Mouse (Mus musculus): ENCODE data around the gene Gch1. TPM values are rescaled to one million over a fixed set of nuclear protein-coding genes. Genes with fewer than 3 reads are reported as not detected.

Gene Gch1
- total RNA-seq, 2 experiments from 2014 or later = 1.6 to 1.9 TPM

GRCm38 (mm10) chr14:47208564-47209493, 19.6 kb upstream of the Gch1 start:
- DNase-seq = no peak

GRCm38 (mm10) chr14:47206601-47207000, 17.4 kb upstream of the Gch1 start:
- DNase-seq = no peak

- no peak for DNase-seq
These were observed 16.2 kb upstream of the Gch1 start for GRCm38 (mm10) chr14:47205270-47205972.

DNA sequence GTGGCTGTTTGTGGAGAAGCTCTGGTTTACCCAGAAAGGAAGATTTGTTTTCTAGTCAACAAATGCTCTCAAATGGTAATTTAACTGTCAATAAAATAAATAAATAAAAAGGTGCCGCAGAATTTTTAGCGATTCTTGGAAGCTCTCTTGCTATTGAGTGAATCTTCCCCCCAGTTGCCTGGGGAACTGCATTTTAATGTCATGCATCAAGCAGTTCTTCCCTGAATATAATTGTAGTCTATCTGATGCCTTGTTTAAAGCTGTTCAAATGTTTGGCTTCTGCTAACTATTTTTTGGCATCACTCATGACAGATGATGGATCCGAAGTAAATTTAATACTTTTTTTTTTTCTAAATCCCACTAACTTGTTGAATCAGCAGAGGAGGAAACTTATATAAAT, 8.1 kb upstream of the Gch1 start:
- DNase-seq = no peak

DNA sequence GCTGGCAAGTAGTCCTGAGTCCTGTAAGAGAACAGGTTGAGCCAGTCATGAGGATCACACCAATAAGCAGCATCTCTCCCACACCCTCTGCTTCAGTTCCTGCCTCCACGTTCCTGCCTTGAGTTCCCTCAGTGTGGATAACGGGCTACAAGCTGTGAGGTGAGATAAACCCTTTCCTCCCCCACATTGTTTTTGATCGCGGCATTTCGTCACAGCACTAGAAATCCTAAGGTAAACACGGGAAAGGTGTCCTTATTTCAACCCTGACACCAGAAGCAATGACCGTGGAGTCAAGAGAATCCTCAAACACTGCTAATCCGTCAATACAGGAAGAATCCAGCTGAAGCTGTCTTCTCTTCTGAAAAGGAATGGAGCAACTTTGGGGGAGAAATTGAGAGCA, 7.5 kb upstream of the Gch1 start:
- DNase-seq = no peak

DNA sequence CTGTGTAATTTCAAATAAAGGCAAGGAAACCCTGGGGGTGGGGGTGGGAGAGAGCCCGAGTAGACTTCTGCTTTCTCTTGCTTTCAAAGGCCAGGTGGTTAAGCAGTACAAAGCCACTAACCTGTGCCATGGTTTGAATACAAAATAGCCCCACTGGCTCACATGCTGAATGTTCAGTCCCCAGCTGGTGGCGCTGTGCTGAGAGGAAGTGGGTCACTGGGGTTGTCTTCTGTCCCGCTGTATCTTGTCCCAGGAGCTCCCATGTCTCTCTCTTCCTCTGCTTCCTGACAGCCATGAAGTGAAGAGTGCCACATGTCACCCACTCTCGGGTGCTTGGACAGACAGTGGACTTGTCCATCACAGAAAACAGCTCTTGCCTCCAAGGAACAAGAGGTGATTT, 4.9 kb upstream of the Gch1 start:
- DNase-seq = no peak

DNA sequence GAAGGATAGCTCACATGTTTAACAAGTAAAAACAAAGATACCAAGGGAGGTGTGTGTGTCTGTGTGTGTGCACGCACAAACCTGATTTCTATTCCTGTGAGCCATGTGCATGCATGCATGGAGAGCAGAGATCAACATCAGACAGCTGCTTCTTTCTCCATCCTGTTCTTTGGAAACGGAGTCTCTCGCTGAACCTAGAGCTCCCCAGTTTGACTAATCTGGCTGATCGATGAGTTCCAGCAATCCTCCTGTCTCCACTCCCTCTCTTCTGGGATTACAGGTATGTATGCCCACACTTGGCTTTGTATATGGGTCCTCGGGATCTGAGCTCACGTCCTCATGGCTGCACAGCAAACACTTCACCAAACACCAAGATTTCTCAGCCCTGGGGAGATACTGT, 4.3 kb upstream of the Gch1 start:
- DNase-seq = no peak

- DNase-seq = no peak
These were observed 2.6 kb upstream of the Gch1 start for GRCm38 (mm10) chr14:47191861-47192260.

DNA sequence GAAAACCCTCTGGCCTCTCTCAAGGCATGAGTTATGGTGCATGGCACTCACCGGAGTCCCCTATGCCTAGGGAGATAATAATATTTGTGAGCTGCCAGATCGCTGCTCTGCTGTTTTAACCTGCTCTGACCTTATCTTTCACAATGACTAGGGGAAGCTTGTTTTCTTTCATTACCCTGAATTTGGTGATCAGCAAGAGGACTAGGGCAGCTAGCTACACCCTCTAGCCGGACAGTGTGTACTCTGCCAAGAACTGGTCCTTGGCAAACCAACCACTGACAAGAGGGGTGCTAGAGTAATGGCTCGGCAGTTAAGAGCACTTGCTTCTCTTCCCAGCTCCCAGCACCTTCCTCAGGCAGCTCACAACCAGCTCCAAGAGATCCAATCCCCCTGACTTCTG, 1.4 kb upstream of the Gch1 start:
- no peak for DNase-seq

- DNase-seq = no peak
These were observed 382 bp upstream of the Gch1 start for GRCm38 (mm10) chr14:47189635-47189955.

DNA sequence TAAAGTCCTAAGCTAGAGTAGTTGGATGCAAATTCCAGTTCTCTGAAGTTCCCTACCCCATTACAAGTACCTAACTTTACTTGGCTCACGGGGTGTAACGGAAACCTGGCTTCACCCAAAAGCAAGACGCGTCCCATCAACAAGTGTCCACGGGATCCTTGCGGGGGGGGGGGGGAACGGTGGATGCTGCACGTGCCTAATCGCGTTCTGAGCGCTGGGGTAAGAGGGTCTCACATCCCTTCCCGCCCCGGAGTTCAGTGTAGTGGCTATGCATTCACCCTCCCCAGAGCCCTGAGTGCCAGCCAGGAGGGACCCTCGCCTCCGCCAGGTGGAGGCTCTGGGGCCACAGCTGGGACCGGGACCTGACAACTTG, 752 bp downstream of the Gch1 start:
- peak; percentile 29 for DNase-seq

DNA sequence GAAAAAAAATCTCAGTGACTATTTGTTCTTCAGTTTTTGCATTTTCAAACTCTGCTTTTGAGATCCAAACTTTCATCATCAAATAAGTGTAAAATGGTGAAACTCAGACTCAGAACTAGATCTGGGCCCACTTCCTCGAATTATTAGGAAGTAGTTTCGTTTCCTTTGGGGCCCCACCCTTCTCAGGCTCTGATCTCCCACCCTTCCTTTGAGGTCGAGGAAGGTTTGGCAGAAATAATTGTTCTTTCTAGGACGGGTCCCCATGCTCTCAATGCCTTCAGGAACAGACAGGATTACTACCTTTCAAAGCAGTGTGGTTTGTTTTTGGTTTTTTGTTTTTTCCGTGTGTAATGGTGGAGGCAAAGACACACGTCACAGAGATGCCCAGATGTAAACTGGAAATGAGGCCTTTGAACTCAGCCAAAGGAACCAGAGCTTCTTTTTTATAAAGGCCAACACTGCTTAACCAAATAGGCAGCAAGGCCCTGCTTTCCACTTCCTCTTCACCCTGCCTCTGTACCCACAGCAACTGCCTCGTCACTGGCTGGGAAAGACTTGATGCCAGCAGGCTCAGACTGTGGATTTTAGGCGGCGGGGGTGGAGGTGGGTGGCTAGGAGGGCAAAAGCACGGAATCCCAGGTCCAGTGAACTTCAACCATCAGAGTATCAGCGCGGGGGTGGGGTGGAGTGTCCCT, 1.4 kb downstream of the Gch1 start:
- DNase-seq = no peak

GRCm38 (mm10) chr14:47187261-47187660, 2.0 kb downstream of the Gch1 start:
- no peak for DNase-seq

GRCm38 (mm10) chr14:47186561-47186960, 2.7 kb downstream of the Gch1 start:
- no peak for DNase-seq

DNA sequence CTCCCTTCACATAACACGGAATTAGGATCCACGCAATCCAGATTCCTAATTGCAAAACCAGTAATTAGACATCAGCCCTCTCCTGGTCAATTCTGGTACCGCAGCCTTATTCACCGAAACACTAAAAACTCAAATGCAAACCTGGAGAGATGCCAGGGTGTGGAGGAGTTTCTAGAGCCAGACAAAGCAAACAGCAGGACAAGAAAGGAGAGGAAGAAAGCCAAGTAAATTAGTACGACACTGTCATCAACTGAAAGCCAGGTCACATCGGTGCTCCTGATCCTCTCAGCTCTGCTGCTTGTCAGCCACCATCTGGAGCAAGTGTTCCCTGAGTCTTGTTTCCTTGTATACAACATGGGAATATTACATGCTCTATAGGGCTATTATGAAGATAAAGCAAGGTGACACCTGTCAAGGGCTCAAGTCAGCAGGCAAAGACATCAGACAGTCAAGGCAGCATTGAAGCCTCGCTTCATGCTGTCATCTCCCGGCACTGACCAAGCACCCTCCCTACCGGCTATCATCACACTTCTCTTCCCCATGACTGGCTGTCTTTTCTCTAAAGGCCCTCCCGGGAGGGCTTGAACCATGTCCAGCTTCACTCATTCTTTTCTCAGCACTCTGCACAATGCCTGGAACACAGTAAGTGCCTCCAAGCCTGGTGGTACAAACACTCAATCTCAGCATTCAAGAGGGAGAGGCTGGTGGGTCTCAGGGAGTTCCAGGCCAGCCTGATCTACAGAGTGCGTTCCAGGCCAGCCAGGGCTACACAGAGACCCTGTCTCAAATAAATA, 7.5 kb downstream of the Gch1 start:
- DNase-seq = peak; percentile 65

GRCm38 (mm10) chr14:47178851-47179250, 10.4 kb downstream of the Gch1 start:
- no peak for DNase-seq

DNA sequence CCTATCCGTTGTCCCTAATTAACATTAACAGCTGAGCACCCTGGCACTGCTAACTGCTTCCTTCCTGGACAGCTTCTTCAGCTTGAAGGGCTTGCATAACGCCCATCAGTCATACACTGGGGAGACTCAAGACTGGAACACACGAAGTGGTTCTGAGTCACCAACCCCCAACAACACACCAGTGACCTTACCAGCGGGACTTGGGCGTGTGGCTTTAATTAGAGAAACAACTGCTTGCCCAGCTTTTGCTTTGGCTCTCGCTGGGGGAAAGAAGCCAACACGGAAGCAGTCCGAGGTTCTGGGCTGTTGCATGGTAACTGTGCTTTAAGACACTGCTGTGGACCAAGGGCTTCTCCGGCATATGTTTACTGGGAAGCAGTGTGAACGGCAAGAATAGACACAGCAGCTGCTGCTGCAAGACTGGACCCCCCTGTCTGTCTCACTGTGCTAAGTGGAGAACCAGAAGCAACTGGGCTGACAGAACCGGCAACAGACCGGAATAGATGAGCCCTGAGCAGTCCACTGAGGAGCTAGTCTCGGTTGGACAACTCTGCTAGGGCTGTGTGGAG, 11.3 kb downstream of the Gch1 start:
- DNase-seq = peak; percentile 58

DNA sequence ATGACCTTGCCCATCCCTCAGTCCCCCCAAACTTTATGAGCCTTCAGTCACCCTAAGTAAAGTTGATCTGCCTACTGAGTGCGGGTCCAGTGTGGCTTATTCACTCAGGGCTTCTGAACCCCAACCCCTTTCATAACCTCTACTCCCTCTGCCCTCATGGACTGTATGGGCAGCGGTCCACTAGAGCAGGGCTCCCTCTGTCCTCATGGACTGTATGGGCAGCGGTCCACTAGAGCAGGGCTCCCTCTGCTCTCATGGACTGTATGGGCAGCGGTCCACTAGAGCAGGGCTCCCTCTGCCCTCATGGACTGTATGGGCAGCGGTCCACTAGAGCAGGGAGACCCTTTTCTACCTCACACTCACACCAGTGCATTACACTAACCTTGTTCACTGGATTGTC, 13.0 kb downstream of the Gch1 start:
- no peak for DNase-seq

DNA sequence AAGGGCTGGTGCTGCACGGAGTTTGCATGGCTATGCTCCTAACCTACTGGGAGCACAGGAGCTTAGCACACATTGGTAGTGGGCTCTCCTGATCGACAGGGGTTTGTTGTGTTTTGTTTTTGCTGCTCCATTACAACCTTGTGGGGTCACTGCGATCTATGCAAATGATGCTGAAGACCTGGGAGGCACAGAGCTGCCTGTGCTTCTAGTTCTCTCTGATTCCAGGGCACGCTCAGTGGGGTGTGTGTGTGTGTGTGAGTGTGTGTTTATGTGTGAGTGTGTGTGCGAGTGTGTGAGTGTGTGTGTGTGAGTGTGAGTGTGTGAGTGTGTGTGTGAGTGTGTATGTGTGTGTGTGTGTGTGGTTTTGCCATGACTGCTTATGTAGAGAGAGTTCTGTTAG, 14.1 kb downstream of the Gch1 start:
- DNase-seq = no peak

GRCm38 (mm10) chr14:47172073-47172472, 17.1 kb downstream of the Gch1 start:
- no peak for DNase-seq

DNA sequence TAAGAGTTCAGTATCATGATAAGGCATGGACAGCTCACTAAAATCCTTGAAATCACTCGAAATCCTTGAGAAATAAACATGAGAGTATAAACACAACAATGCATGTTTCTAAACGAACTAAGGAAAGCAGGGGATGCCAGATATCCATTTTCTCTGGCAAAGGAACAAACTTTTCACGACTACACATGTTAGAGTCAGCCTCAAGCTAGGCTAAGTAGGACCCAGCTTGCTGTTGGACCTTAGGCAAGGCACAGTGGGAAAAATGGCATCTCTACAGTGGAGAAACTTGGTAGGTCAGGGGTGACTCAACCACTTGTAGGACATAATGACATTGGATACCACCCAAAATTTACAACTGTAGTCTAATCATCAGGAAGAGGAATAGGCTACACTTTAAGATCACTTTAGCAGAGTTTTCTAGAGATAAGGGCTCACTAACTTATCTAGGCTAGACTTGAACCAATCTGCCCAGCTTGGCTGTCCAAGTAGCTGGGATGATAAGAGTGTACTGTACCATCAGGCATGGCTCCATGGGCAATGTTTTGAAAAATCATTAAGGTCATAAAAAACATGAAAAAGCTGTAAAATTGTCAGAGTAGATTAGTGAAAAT, 18.6 kb downstream of the Gch1 start:
- no peak for DNase-seq
